Mouse (Mus musculus): ENCODE measurements around the gene Car4. TPM values are rescaled to one million over a fixed set of nuclear protein-coding genes. Genes with fewer than 3 reads are reported as not detected.

The Car4 gene
- polyA plus RNA-seq, 1 experiment, result not detected

DNA sequence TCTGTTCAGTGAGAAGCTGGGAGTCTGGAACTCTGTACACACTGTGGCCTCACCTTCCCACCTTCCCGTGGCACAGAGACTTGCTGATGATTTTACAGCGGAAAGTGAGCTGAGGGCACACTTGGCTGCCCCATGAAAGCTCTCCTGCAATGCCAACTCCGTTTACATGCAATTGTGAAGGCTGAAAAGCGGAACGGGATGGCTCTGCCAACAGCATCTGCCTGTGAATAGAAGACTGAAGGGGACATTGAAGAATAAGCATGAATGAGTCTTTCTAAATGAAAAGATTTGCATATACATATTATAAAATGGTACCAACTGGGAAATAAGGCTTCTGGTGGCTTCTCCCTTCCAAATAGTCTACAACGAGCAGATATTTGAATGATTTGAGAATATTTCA is 10.4 kb upstream of the Car4 start:
- Histone ChIP-seq H3K36me3 (ENCODE audit: control insufficient read depth, insufficient read depth) (no peaks in the 10 kb centered on the region), H3K4me3 (ENCODE audit: insufficient read depth, poor library complexity, severe bottlenecking) (no peak overlapping the region), H3ac (ENCODE audit: control insufficient read depth, insufficient read length, low read depth) (no peak overlapping the region), H3K79me3 (ENCODE audit: low read depth) (no peaks in the 10 kb centered on the region), H3K27me3 (ENCODE audit: control insufficient read depth, insufficient read depth, insufficient read length) (peaks cover 47% of the 10 kb centered on the region), H3K79me2 (ENCODE audit: control insufficient read depth, insufficient read depth) (no peaks in the 10 kb centered on the region)
- TF ChIP-seq MYOD1 (IDR thresholded peaks at IDR 0.05; ENCODE audit: control insufficient read depth, insufficient read length, low read depth) (no peak), MYOG (IDR thresholded peaks at IDR 0.05; ENCODE audit: control insufficient read depth, extremely low read depth, insufficient read length) (no peak), CTCF (IDR thresholded peaks at IDR 0.05; ENCODE audit: control insufficient read depth, insufficient read depth, insufficient read length) (no peak), USF1 (IDR thresholded peaks at IDR 0.05; ENCODE audit: low read depth) (no peak), FOSL1 (IDR thresholded peaks at IDR 0.05; ENCODE audit: insufficient read depth, low read length, poor library complexity, severe bottlenecking) (no peak)

DNA sequence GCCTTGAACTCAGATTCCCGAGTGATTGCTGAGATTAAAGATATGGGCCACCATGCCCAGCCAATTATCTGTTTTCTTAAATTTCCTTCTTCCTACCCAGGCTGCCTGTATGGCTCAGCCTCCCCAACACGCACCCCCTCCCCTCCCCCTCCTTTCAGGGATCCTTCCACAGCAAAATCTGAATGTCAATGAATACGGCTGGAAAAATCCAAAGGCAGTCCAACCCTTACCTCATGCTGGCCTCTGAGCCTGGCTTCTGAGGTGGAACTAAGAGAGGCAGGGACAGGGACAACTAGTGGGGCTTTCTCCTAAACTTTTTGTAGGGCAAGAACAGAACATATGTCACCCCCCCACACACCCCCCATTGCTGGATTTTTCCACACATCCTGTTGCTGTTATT is 9.5 kb upstream of the Car4 start:
- Histone ChIP-seq H3K27me3 (ENCODE audit: control insufficient read depth, insufficient read depth, insufficient read length) (peaks cover 52% of the 10 kb centered on the region), H3K79me2 (ENCODE audit: control insufficient read depth, insufficient read depth) (no peaks in the 10 kb centered on the region), H3K36me3 (ENCODE audit: control insufficient read depth, insufficient read depth) (no peaks in the 10 kb centered on the region), H3K4me3 (ENCODE audit: insufficient read depth, poor library complexity, severe bottlenecking) (no peak overlapping the region), H3ac (ENCODE audit: control insufficient read depth, insufficient read length, low read depth) (no peak overlapping the region), H3K79me3 (ENCODE audit: low read depth) (no peaks in the 10 kb centered on the region)
- TF ChIP-seq MAX (IDR thresholded peaks at IDR 0.05) (no peak), CEBPB (IDR thresholded peaks at IDR 0.05; ENCODE audit: low read depth) (no peak), FOSL1 (IDR thresholded peaks at IDR 0.05; ENCODE audit: insufficient read depth, low read length, poor library complexity, severe bottlenecking) (no peak)

DNA sequence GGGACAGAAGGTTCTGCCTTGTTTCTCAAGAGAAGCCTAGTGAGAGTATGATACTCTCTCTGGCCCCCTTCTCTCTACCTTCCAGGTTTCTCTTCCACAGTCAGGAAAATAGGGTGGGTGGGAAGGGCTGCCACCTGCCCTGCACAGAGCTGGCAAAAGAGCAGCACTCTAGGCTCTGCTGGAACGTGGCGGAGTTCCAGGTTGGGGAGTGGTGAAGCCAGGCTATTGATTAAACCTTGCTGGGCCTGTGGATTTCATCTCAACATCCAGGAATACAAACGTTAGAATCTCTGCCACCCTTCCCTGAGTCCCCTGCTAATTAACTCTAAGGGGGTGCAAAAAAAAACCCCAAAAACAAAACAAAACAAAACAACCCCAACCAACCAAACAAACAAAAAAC is 9.1 kb upstream of the Car4 start:
- H3K4me3 ChIP-seq (ENCODE audit: insufficient read depth, poor library complexity, severe bottlenecking), result no peak overlapping the region
- TF ChIP-seq FOSL1 (IDR thresholded peaks at IDR 0.05; ENCODE audit: insufficient read depth, low read length, poor library complexity, severe bottlenecking), result no peak
- TF ChIP-seq MYOD1 (IDR thresholded peaks at IDR 0.05; ENCODE audit: control insufficient read depth, insufficient read length, low read depth), result no peak
- TF ChIP-seq CEBPB (IDR thresholded peaks at IDR 0.05; ENCODE audit: low read depth), result no peak
- no peak for TF ChIP-seq MAX (IDR thresholded peaks at IDR 0.05)
- TF ChIP-seq USF1 (IDR thresholded peaks at IDR 0.05; ENCODE audit: low read depth), result no peak
- no peak for TF ChIP-seq CTCF (IDR thresholded peaks at IDR 0.05; ENCODE audit: control insufficient read depth, insufficient read depth, insufficient read length)
- no peak for TF ChIP-seq MYOG (IDR thresholded peaks at IDR 0.05; ENCODE audit: control insufficient read depth, extremely low read depth, insufficient read length)
- no peaks in the 10 kb centered on the region for H3K36me3 ChIP-seq (ENCODE audit: control insufficient read depth, insufficient read depth)
- H3K79me2 ChIP-seq (ENCODE audit: control insufficient read depth, insufficient read depth), result no peaks in the 10 kb centered on the region
- no peak overlapping the region for H3ac ChIP-seq (ENCODE audit: control insufficient read depth, insufficient read length, low read depth)
- H3K27me3 ChIP-seq (ENCODE audit: control insufficient read depth, insufficient read depth, insufficient read length), result peaks cover 52% of the 10 kb centered on the region
- H3K79me3 ChIP-seq (ENCODE audit: low read depth), result no peaks in the 10 kb centered on the region

GRCm38 (mm10) chr11:84952611-84953010 is 5.0 kb upstream of the Car4 start:
- no peak overlapping the region for H3K4me3 ChIP-seq (ENCODE audit: insufficient read depth, poor library complexity, severe bottlenecking)
- no peak for TF ChIP-seq FOSL1 (IDR thresholded peaks at IDR 0.05; ENCODE audit: insufficient read depth, low read length, poor library complexity, severe bottlenecking)
- no peak for TF ChIP-seq MAX (IDR thresholded peaks at IDR 0.05)
- TF ChIP-seq MYOG (IDR thresholded peaks at IDR 0.05; ENCODE audit: control insufficient read depth, extremely low read depth, insufficient read length), result no peak
- no peak for TF ChIP-seq MYOD1 (IDR thresholded peaks at IDR 0.05; ENCODE audit: control insufficient read depth, insufficient read length, low read depth)
- no peak for TF ChIP-seq CTCF (IDR thresholded peaks at IDR 0.05; ENCODE audit: control insufficient read depth, insufficient read depth, insufficient read length)
- no peak for TF ChIP-seq USF1 (IDR thresholded peaks at IDR 0.05; ENCODE audit: low read depth)
- peaks cover 53% of the 10 kb centered on the region for H3K27me3 ChIP-seq (ENCODE audit: control insufficient read depth, insufficient read depth, insufficient read length)

DNA sequence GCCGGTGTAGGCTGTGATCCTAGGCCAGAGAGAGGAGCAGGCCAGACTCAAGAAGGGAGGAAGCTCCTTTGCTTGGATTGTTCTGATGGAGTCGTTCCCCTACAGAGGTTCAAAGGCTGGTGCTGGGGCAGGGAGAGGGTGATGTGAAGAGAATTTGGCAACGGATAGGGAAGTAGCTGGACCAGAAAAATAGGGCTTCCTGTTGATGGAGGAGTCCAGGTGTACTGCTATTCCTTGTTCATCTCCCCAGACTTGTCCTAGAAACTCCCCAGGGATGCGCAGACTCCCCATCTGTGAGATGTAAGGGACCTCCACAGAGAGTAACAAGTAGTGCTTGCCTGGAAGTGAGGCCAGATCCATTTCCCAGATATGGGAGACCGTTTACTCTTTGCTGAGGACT is 1.2 kb upstream of the Car4 start:
- Histone ChIP-seq H3K79me2 (ENCODE audit: control insufficient read depth, insufficient read depth) (no peaks in the 10 kb centered on the region), H3K79me3 (ENCODE audit: low read depth) (no peaks in the 10 kb centered on the region), H3K36me3 (ENCODE audit: control insufficient read depth, insufficient read depth) (no peaks in the 10 kb centered on the region), H3ac (ENCODE audit: control insufficient read depth, insufficient read length, low read depth) (no peak overlapping the region), H3K27me3 (ENCODE audit: control insufficient read depth, insufficient read depth, insufficient read length) (peaks cover 73% of the 10 kb centered on the region), H3K4me3 (ENCODE audit: insufficient read depth, poor library complexity, severe bottlenecking) (no peak overlapping the region)
- no peak for TF ChIP-seq MAX (IDR thresholded peaks at IDR 0.05)
- TF ChIP-seq CTCF (IDR thresholded peaks at IDR 0.05; ENCODE audit: control insufficient read depth, insufficient read depth, insufficient read length), result no peak
- no peak for TF ChIP-seq MYOD1 (IDR thresholded peaks at IDR 0.05; ENCODE audit: control insufficient read depth, insufficient read length, low read depth)
- no peak for TF ChIP-seq FOSL1 (IDR thresholded peaks at IDR 0.05; ENCODE audit: insufficient read depth, low read length, poor library complexity, severe bottlenecking)
- TF ChIP-seq MYOG (IDR thresholded peaks at IDR 0.05; ENCODE audit: control insufficient read depth, extremely low read depth, insufficient read length), result no peak
- no peak for TF ChIP-seq CEBPB (IDR thresholded peaks at IDR 0.05; ENCODE audit: low read depth)
- no peak for TF ChIP-seq USF1 (IDR thresholded peaks at IDR 0.05; ENCODE audit: low read depth)

More at GRCm38 (mm10) chr11:84952611-84953010, 5.0 kb upstream of the Car4 start:
- Histone ChIP-seq H3ac (ENCODE audit: control insufficient read depth, insufficient read length, low read depth) (no peak overlapping the region), H3K79me3 (ENCODE audit: low read depth) (no peaks in the 10 kb centered on the region), H3K79me2 (ENCODE audit: control insufficient read depth, insufficient read depth) (no peaks in the 10 kb centered on the region), H3K36me3 (ENCODE audit: control insufficient read depth, insufficient read depth) (no peaks in the 10 kb centered on the region)

GRCm38 (mm10) chr11:84957171-84957570 is 415 bp upstream of the Car4 start:
- H3K27me3 ChIP-seq (ENCODE audit: control insufficient read depth, insufficient read depth, insufficient read length), result peaks cover 76% of the 10 kb centered on the region
- no peak overlapping the region for H3K4me3 ChIP-seq (ENCODE audit: insufficient read depth, poor library complexity, severe bottlenecking)
- no peaks in the 10 kb centered on the region for H3K36me3 ChIP-seq (ENCODE audit: control insufficient read depth, insufficient read depth)
- no peak overlapping the region for H3ac ChIP-seq (ENCODE audit: control insufficient read depth, insufficient read length, low read depth)
- no peaks in the 10 kb centered on the region for H3K79me2 ChIP-seq (ENCODE audit: control insufficient read depth, insufficient read depth)
- H3K79me3 ChIP-seq (ENCODE audit: low read depth), result no peaks in the 10 kb centered on the region
- TF ChIP-seq USF1 (IDR thresholded peaks at IDR 0.05; ENCODE audit: low read depth), result no peak
